Mouse (Mus musculus): Measurements from ENCODE around the gene Dalrd3. TPM values are rescaled to one million over a fixed set of nuclear protein-coding genes. Genes with fewer than 3 reads are reported as not detected.

The Dalrd3 gene
- total and polyA plus RNA-seq, 3 experiments = 85.8 to 126 TPM; not detected in 1

DNA sequence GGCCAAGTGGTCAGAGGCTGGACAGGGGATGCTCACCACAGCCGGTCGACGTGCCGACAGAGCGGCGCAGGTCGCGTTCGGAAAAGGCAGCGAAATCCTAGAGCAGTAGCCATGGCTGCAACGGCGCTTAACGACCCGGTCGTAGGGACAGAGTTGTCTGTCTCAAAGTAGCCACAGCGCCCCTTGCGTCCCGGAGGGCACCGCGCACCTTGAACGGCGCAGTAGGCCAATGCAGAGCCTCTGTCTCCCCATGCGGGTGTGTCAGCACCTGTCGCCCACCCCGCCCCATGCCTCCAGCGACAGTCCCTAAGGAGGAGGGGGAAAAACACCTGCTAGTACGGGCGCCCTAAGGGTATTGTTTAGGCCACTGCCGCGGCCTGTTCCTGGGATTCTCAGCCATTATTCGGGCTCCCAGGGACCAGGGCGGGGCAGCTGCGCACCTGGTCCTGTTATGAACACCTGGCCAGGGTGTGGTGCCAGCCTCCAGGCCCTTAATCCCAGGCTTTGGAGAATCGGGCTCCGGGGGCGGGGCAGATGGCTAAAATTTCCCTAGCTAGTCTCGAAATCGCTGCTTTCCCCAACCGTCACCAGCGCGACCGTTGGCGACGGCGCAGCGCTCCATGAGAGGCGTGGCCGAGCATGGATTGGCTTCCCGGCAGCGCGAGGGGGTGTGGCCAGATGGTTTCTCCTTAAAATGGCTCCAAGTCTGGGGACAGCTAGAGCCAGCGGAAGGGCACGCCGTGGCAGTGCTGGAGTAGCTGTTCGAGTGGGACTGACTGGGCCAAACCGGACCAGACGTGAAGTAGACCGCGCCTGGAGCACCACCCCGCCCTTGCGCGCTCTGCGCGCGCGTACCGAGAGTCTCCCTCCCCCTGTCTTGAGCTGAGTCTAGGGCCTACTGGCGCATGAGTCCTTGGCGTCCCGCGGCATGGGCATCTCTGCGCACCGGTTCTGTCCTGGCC lies 2.6 kb upstream of the Dalrd3 start, which contains the start of gene Ndufaf3:
Gene Ndufaf3 (minus strand): TSS at position 620 of the 962 bp plus-strand sequence.
- peaks cover 4 to 27% of the 10 kb centered on the region in 2 experiments for H3K36me3 ChIP-seq (ENCODE audit: control insufficient read depth in 1 of 2, insufficient read depth in 2 of 2, low read length in 2 of 2)
- peaks cover 32% of the 10 kb centered on the region for H3K79me2 ChIP-seq (ENCODE audit: control insufficient read depth, insufficient read depth, low read length, poor library complexity)
- peak; percentile 97 for DNase-seq (ENCODE audit: low read depth, low spot score)
- H3K4me1 ChIP-seq (ENCODE audit: control insufficient read depth in 1 of 2, insufficient read depth in 2 of 2, low read length in 2 of 2) = peaks cover 0 to 40% of the 10 kb centered on the region in 2 experiments; a peak in 3 of 4 replicates
- H3K4me3 ChIP-seq (ENCODE audit: control insufficient read depth in 1 of 2, insufficient read depth in 1 of 2, low read depth in 2 of 2, low read length in 2 of 2) = peak within 1 kb of the TSS; percentile 66 to 79
- H3K27me3 ChIP-seq (ENCODE audit: control insufficient read depth in 1 of 2, insufficient read depth in 2 of 2, low read length in 2 of 2) = no peaks in the 10 kb centered on the region
- peak within 1 kb of the TSS; percentile 89 for H3K9ac ChIP-seq (ENCODE audit: control insufficient read depth, low read depth, low read length, poor library complexity, severe bottlenecking)
- peak within 1 kb of the TSS; percentile 90 for H3K27ac ChIP-seq (ENCODE audit: control insufficient read depth, low read depth, low read length)
- peak; percentile 85 for TF ChIP-seq MXI1 (IDR thresholded peaks at IDR 0.05; ENCODE audit: low read depth, low read length)
- peak; percentile 97 for TF ChIP-seq ZMIZ1 (IDR thresholded peaks at IDR 0.05; ENCODE audit: low read depth, low read length)
- TF ChIP-seq CTCF (IDR thresholded peaks at IDR 0.05 in 2 of 3, conservative IDR thresholded peaks at IDR 0.05 in 1 of 3; ENCODE audit: control insufficient read depth in 1 of 3, insufficient read depth in 1 of 3, low read depth in 2 of 3, low read length in 3 of 3, poor library complexity in 1 of 3, severe bottlenecking in 1 of 3) = peak; percentile 79 to 89 (median 85)
- no peak; the same call in 1 of the 2 replicates for TF ChIP-seq KAT2A (conservative IDR thresholded peaks at IDR 0.05; ENCODE audit: low read depth, low read length)
- TF ChIP-seq POLR2AphosphoS2 (IDR thresholded peaks at IDR 0.05; ENCODE audit: low read length) = peak; percentile 80; the same call in 1 of the 2 replicates
- TF ChIP-seq UBTF (IDR thresholded peaks at IDR 0.05; ENCODE audit: borderline replicate concordance, insufficient read depth, low read depth, low read length) = peak; percentile 83; the same call in 1 of the 2 replicates
- TF ChIP-seq MAX (IDR thresholded peaks at IDR 0.05; ENCODE audit: low read length) = 0 out of 2 replicates have a peak, but pooled peaks have one; percentile 62
- TF ChIP-seq ZNF384 (IDR thresholded peaks at IDR 0.05; ENCODE audit: low read depth, low read length) = no peak
- TF ChIP-seq MYC (IDR thresholded peaks at IDR 0.05; ENCODE audit: low read depth, low read length) = no peak; the same call in 1 of the 2 replicates
- TF ChIP-seq MYB (IDR thresholded peaks at IDR 0.05; ENCODE audit: low read depth, low read length) = peak; percentile 99
- TF ChIP-seq SMC3 (IDR thresholded peaks at IDR 0.05; ENCODE audit: low read depth, low read length) = no peak
- TF ChIP-seq SIN3A (IDR thresholded peaks at IDR 0.05; ENCODE audit: low read length) = peak; percentile 77; the same call in 1 of the 2 replicates
- peak; percentile 99 for TF ChIP-seq NELFE (IDR thresholded peaks at IDR 0.05; ENCODE audit: low read depth, low read length)
- TF ChIP-seq TCF12 (IDR thresholded peaks at IDR 0.05; ENCODE audit: low read depth, low read length) = peak; percentile 55
- no peak for TF ChIP-seq GATA1 (IDR thresholded peaks at IDR 0.05; ENCODE audit: low read depth, low read length)
- peak in 1 of 2 experiments; percentile 83; a peak in 2 of 4 replicates for TF ChIP-seq EP300 (IDR thresholded peaks at IDR 0.05; ENCODE audit: low read depth in 1 of 2, low read length in 2 of 2)
- TF ChIP-seq ZKSCAN1 (IDR thresholded peaks at IDR 0.05; ENCODE audit: low read depth, low read length) = no peak
- peak; percentile 95 to 98 for TF ChIP-seq POLR2A (IDR thresholded peaks at IDR 0.05; ENCODE audit: control insufficient read depth in 1 of 2, insufficient read depth in 1 of 2, low read depth in 1 of 2, low read length in 2 of 2, poor library complexity in 1 of 2)
- 0 out of 2 replicates have a peak, but pooled peaks have one; percentile 6 for TF ChIP-seq CHD1 (IDR thresholded peaks at IDR 0.05; ENCODE audit: low read depth, low read length)
- no peak for TF ChIP-seq MAFK (IDR thresholded peaks at IDR 0.05; ENCODE audit: borderline replicate concordance, low read depth, low read length)
- TF ChIP-seq POLR2AphosphoS5 (IDR thresholded peaks at IDR 0.05; ENCODE audit: borderline replicate concordance, low read depth, low read length) = no peak
- TF ChIP-seq USF2 (IDR thresholded peaks at IDR 0.05; ENCODE audit: borderline replicate concordance in 1 of 2, insufficient read depth in 1 of 2, low read depth in 1 of 2, low read length in 2 of 2) = no peak
- TF ChIP-seq CHD2 (IDR thresholded peaks at IDR 0.05; ENCODE audit: low read length) = no peak
- TF ChIP-seq ELF1 (IDR thresholded peaks at IDR 0.05; ENCODE audit: low read depth, low read length) = peak; percentile 44
- TF ChIP-seq TBP (IDR thresholded peaks at IDR 0.05; ENCODE audit: low read depth, low read length) = peak; percentile 98
- TF ChIP-seq HCFC1 (IDR thresholded peaks at IDR 0.05; ENCODE audit: low read depth, low read length) = peak; percentile 77
- peak; percentile 51; the same call in 1 of the 2 replicates for TF ChIP-seq NRF1 (IDR thresholded peaks at IDR 0.05; ENCODE audit: insufficient read depth, low read depth, low read length, poor library complexity, severe bottlenecking)
- no peaks in the 10 kb centered on the region for H3K9me3 ChIP-seq (replicated peaks; ENCODE audit: insufficient read depth, low read length)
